Mouse (Mus musculus) megakaryocyte, embryonic 14.5 days (primary cell): ENCODE data around the gene Stk35.

Source experiments
- FLI1 ChIP-seq: IDR thresholded peaks from 2 replicates; pipeline ENCODE4 v1.6.1; 2012; ENCODE audit warnings: low read length, inconsistent platforms, mixed read lengths
- GATA1 ChIP-seq: IDR thresholded peaks from 3 replicates; pipeline ENCODE4 v1.6.1; 2012; ENCODE audit warnings: mixed read lengths, low read length, inconsistent platforms, borderline replicate concordance

- TF ChIP-seq GATA1 (no peak), FLI1 (no peak)
Measured at GRCm38 (mm10) chr2:129815076-129815475, 14.8 kb downstream of the Stk35 start.
